Comparison of ENCODE assay signal across 8 mouse cellular contexts in the genomic region with DNA sequence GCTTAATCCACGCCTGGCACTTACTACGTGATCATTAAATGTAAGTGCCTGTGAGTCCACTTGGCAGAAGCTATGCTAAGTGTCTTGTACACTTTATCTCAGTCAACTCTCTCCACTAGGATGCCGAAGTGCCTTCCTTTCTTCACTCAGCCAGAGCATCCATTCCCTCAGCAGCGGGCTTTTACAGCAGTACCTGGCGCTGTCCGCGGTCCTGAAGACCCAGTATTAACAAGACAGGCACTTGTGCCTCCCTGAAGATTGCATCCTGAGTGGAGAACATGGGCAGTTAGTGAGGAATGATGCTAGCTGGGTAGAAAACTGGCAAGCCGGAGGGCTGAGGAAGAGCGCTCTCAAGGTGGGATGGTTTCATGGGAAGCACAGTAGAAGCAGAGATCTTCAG.
DNase-seq lines count a peak whose midpoint lies in the region; ATAC-seq and TF ChIP-seq lines count a peak whose summit lies in the region.

No protein-coding gene starts in this region.

- ATAC-seq in forebrain, embryonic 11.5 days (replicated peaks; ENCODE audit: low FRiP score): no peak
- no peak for ATAC-seq in forebrain, embryonic 15.5 days (replicated peaks)
- ATAC-seq in hindbrain, postnatal 0 days: no peak
- ATAC-seq in midbrain, postnatal 0 days (ENCODE audit: low FRiP score): no peak

- H3K9ac ChIP-seq in forebrain, embryonic 11.5 days (ENCODE audit: low read length): no peak overlapping the region
- H3K9ac ChIP-seq in forebrain, embryonic 15.5 days (replicated peaks): no peak overlapping the region
- no peak overlapping the region for H3K9ac ChIP-seq in hindbrain, postnatal 0 days (replicated peaks; ENCODE audit: low read length)
- no peak overlapping the region for H3K9ac ChIP-seq in midbrain, postnatal 0 days (replicated peaks; ENCODE audit: low read length, poor library complexity, severe bottlenecking)

- no peaks in the 10 kb centered on the region for H3K9me3 ChIP-seq in forebrain, embryonic 11.5 days (ENCODE audit: control insufficient read depth, low read length)
- no peaks in the 10 kb centered on the region for H3K9me3 ChIP-seq in forebrain, embryonic 15.5 days
- H3K9me3 ChIP-seq in hindbrain, postnatal 0 days (ENCODE audit: low read length): no peaks in the 10 kb centered on the region
- H3K9me3 ChIP-seq in midbrain, postnatal 0 days (ENCODE audit: low read length): no peaks in the 10 kb centered on the region

- no peak for TF ChIP-seq CTCF in hindbrain, postnatal 0 days (IDR thresholded peaks at IDR 0.05; ENCODE audit: low read depth)
- TF ChIP-seq CTCF in midbrain, postnatal 0 days (IDR thresholded peaks at IDR 0.05): no peak

- no peak overlapping the region for H3K27ac ChIP-seq in forebrain, embryonic 11.5 days (ENCODE audit: low read depth, low read length)
- no peak overlapping the region for H3K27ac ChIP-seq in forebrain, embryonic 15.5 days (replicated peaks)
- H3K27ac ChIP-seq in hindbrain, postnatal 0 days: no peak overlapping the region
- H3K27ac ChIP-seq in midbrain, postnatal 0 days (ENCODE audit: low read depth, low read length): no peak overlapping the region

- no peaks in the 10 kb centered on the region for H3K36me3 ChIP-seq in forebrain, embryonic 11.5 days (ENCODE audit: control insufficient read depth, insufficient read depth, low read length)
- H3K36me3 ChIP-seq in forebrain, embryonic 15.5 days: no peaks in the 10 kb centered on the region
- H3K36me3 ChIP-seq in hindbrain, postnatal 0 days (ENCODE audit: insufficient read depth, low read length): no peaks in the 10 kb centered on the region
- H3K36me3 ChIP-seq in midbrain, postnatal 0 days (ENCODE audit: insufficient read depth, low read length): no peaks in the 10 kb centered on the region; the same call in 1 of the 2 replicates

- peak; percentile 85 for DNase-seq in forebrain, embryonic 11.5 days (ENCODE audit: low spot score)
- peak; percentile 37 for DNase-seq in right cerebral cortex, postnatal 14 days
- no peak for DNase-seq in right cerebral cortex, postnatal 10 days (ENCODE audit: low spot score in 2 of 2)
- peak; percentile 63 for DNase-seq in hindbrain, postnatal 0 days (ENCODE audit: low spot score)
- peak; percentile 49 for DNase-seq in midbrain, postnatal 0 days (ENCODE audit: low spot score)
- DNase-seq in left cerebral cortex, adult 11 months (ENCODE audit: low spot score): no peak
- no peak for DNase-seq in cerebellum, adult 11-12 months

- no peak overlapping the region for H3K4me3 ChIP-seq in forebrain, embryonic 11.5 days (ENCODE audit: low read depth, low read length)
- H3K4me3 ChIP-seq in forebrain, embryonic 15.5 days: no peak overlapping the region
- H3K4me3 ChIP-seq in hindbrain, postnatal 0 days (ENCODE audit: low read length): no peak overlapping the region
- no peak overlapping the region for H3K4me3 ChIP-seq in midbrain, postnatal 0 days (ENCODE audit: low read depth, low read length)

- no peak overlapping the region for H3K4me2 ChIP-seq in forebrain, embryonic 11.5 days (ENCODE audit: low read depth, low read length, severe bottlenecking)
- no peak overlapping the region for H3K4me2 ChIP-seq in forebrain, embryonic 15.5 days (replicated peaks)
- H3K4me2 ChIP-seq in hindbrain, postnatal 0 days (ENCODE audit: low read depth, low read length): no peak overlapping the region
- H3K4me2 ChIP-seq in midbrain, postnatal 0 days (ENCODE audit: low read depth, low read length, poor library complexity, severe bottlenecking): no peak overlapping the region

- no peaks in the 10 kb centered on the region for H3K27me3 ChIP-seq in forebrain, embryonic 11.5 days (ENCODE audit: control insufficient read depth, insufficient read depth, low read length)
- no peaks in the 10 kb centered on the region for H3K27me3 ChIP-seq in forebrain, embryonic 15.5 days
- no peaks in the 10 kb centered on the region for H3K27me3 ChIP-seq in hindbrain, postnatal 0 days (ENCODE audit: insufficient read depth, low read length)
- H3K27me3 ChIP-seq in midbrain, postnatal 0 days (ENCODE audit: insufficient read depth, low read length): no peaks in the 10 kb centered on the region; the same call in 1 of the 2 replicates

- WGBS in forebrain, embryonic 11.5 days: 41% methylated on average over 9 of the region's 9 CpGs
- WGBS in forebrain, embryonic 15.5 days: 44% methylated on average over 9 of the region's 9 CpGs
- 52% methylated on average over 9 of the region's 9 CpGs for WGBS in hindbrain, postnatal 0 days
- WGBS in midbrain, postnatal 0 days: 50% methylated on average over 9 of the region's 9 CpGs

- H3K4me1 ChIP-seq in forebrain, embryonic 11.5 days (replicated peaks; ENCODE audit: control insufficient read depth, insufficient read depth, low read length): no peaks in the 10 kb centered on the region
- H3K4me1 ChIP-seq in forebrain, embryonic 15.5 days: 0 out of 2 replicates have a peak, but pooled peaks cover 3% of the 10 kb centered on the region
- no peaks in the 10 kb centered on the region for H3K4me1 ChIP-seq in hindbrain, postnatal 0 days (ENCODE audit: insufficient read depth, low read length)
- H3K4me1 ChIP-seq in midbrain, postnatal 0 days (ENCODE audit: insufficient read depth, low read length): no peaks in the 10 kb centered on the region

Comparison
In these comparisons a context has a peak if more than half of its experiments do, and no peak if none do; other contexts are left out.
1. DNase-seq: peak in forebrain, embryonic 11.5 days (single experiment), right cerebral cortex, postnatal 14 days (single experiment), hindbrain, postnatal 0 days (single experiment) and midbrain, postnatal 0 days (single experiment); none in right cerebral cortex, postnatal 10 days (0 of 2), left cerebral cortex, adult 11 months (single experiment) and cerebellum, adult 11-12 months (single experiment).